Comparison of ENCODE assay signal across 10 mouse cellular contexts in genomic region chr4:129227170-129227984, GRCm38 (mm10). TPM values are rescaled to one million over a fixed set of nuclear protein-coding genes. Genes with fewer than 3 reads are reported as not detected.
DNase-seq lines count a peak whose midpoint lies in the region; ATAC-seq and TF ChIP-seq lines count a peak whose summit lies in the region.
"Had no signal": no experiment of that assay in that cellular context is flagged by ENCODE, and none has a peak within 500 bp of the region (broad histone marks: within the 10 kb centered on the region; RNA-seq: fewer than 3 reads in every experiment).

No protein-coding gene starts in this region.

- intact Hi-C loops in heart, adult 2 months (cut with DNase I) = no loop called here

- no peak for TF ChIP-seq POLR2A in heart, adult 2 months (IDR thresholded peaks at IDR 0.05; ENCODE audit: insufficient read depth, low read depth, low read length)

- DNase-seq in heart, embryonic 10.5 days (ENCODE audit: low spot score) = no peak
- no peak for DNase-seq in heart, adult 2 months
- DNase-seq in cerebellum, adult 9-11 months = peak; percentile 65
- DNase-seq in hindbrain, postnatal 0 days (ENCODE audit: low spot score) = peak; percentile 73
- no peak for DNase-seq in gastrocnemius, adult 18-20 months (ENCODE audit: low spot score)
- no peak for DNase-seq in urinary bladder, postnatal 4 days (ENCODE audit: low spot score in 2 of 2)
- DNase-seq in right cerebral cortex, postnatal 10 days (ENCODE audit: low spot score in 2 of 2) = no peak
- DNase-seq: B cell, adult 2 months had no signal

- H3K27ac ChIP-seq in heart, embryonic 10.5 days = 0 out of 2 replicates have a peak overlapping the region, but pooled peaks have one; percentile 13
- no peak overlapping the region for H3K27ac ChIP-seq in heart, adult 2 months
- peak overlapping the region; percentile 76 for H3K27ac ChIP-seq in hindbrain, postnatal 0 days
- H3K27ac ChIP-seq in midbrain, embryonic 13.5 days = peak overlapping the region; percentile 76

- H3K79me2 ChIP-seq in heart, adult 2 months (replicated peaks; ENCODE audit: control insufficient read depth, insufficient read depth, low read length) = no peaks in the 10 kb centered on the region

- peak; percentile 42 for ATAC-seq in hindbrain, postnatal 0 days
- peak; percentile 31 for ATAC-seq in midbrain, embryonic 13.5 days

- H3K9me3 ChIP-seq in heart, embryonic 10.5 days = no peaks in the 10 kb centered on the region
- H3K9me3 ChIP-seq in hindbrain, postnatal 0 days (ENCODE audit: low read length) = no peaks in the 10 kb centered on the region
- H3K9me3 ChIP-seq in midbrain, embryonic 13.5 days = no peaks in the 10 kb centered on the region

- H3K36me3 ChIP-seq in heart, embryonic 10.5 days = 0 out of 2 replicates have a peak, but pooled peaks cover 2% of the 10 kb centered on the region
- H3K36me3 ChIP-seq in heart, adult 2 months (ENCODE audit: control insufficient read depth, insufficient read depth, low read length) = no peaks in the 10 kb centered on the region
- peaks cover 9% of the 10 kb centered on the region; the same call in 1 of the 2 replicates for H3K36me3 ChIP-seq in hindbrain, postnatal 0 days (ENCODE audit: insufficient read depth, low read length)
- H3K36me3 ChIP-seq in midbrain, embryonic 13.5 days = peaks cover 29% of the 10 kb centered on the region

- H3K4me2 ChIP-seq in hindbrain, postnatal 0 days (ENCODE audit: low read depth, low read length) = peak overlapping the region; percentile 61
- H3K4me2 ChIP-seq in midbrain, embryonic 13.5 days (replicated peaks) = peak overlapping the region; percentile 67

- no peak for TF ChIP-seq EP300 in heart, adult 2 months (IDR thresholded peaks at IDR 0.05; ENCODE audit: insufficient read depth, low read depth, low read length)

- H3K4me1 ChIP-seq in heart, embryonic 10.5 days = peaks cover 61% of the 10 kb centered on the region
- no peaks in the 10 kb centered on the region for H3K4me1 ChIP-seq in heart, adult 2 months (ENCODE audit: control insufficient read depth, insufficient read depth, low read length)
- H3K4me1 ChIP-seq in hindbrain, postnatal 0 days (ENCODE audit: insufficient read depth, low read length) = peaks cover 31% of the 10 kb centered on the region; the same call in 1 of the 2 replicates
- peaks cover 58% of the 10 kb centered on the region for H3K4me1 ChIP-seq in midbrain, embryonic 13.5 days (replicated peaks)

- no peak overlapping the region for H3K9ac ChIP-seq in heart, adult 2 months (ENCODE audit: low read depth, low read length)
- H3K9ac ChIP-seq in hindbrain, postnatal 0 days (replicated peaks; ENCODE audit: low read length) = peak overlapping the region; percentile 52
- peak overlapping the region; percentile 80 for H3K9ac ChIP-seq in midbrain, embryonic 13.5 days (replicated peaks)

- TF ChIP-seq CTCF in heart, adult 2 months (IDR thresholded peaks at IDR 0.05) = no peak
- no peak for TF ChIP-seq CTCF in hindbrain, postnatal 0 days (IDR thresholded peaks at IDR 0.05; ENCODE audit: low read depth)

- H3K4me3 ChIP-seq in heart, embryonic 10.5 days = peak overlapping the region; percentile 43
- H3K4me3 ChIP-seq in heart, adult 2 months = no peak overlapping the region
- H3K4me3 ChIP-seq in hindbrain, postnatal 0 days (ENCODE audit: low read length) = peak overlapping the region; percentile 43
- peak overlapping the region; percentile 55 for H3K4me3 ChIP-seq in midbrain, embryonic 13.5 days (replicated peaks)

- H3K27me3 ChIP-seq in heart, embryonic 10.5 days (ENCODE audit: insufficient read depth, poor library complexity, severe bottlenecking) = peaks cover 99% of the 10 kb centered on the region
- H3K27me3 ChIP-seq in heart, adult 2 months (ENCODE audit: control insufficient read depth, insufficient read depth, low read length) = peaks cover 6% of the 10 kb centered on the region
- no peaks in the 10 kb centered on the region for H3K27me3 ChIP-seq in hindbrain, postnatal 0 days (ENCODE audit: insufficient read depth, low read length)
- H3K27me3 ChIP-seq in midbrain, embryonic 13.5 days = peaks cover 15% of the 10 kb centered on the region

- 9% methylated on average over 22 of the region's 22 CpGs for WGBS in heart, embryonic 10.5 days
- WGBS in heart, adult 2 months = 47% methylated on average over 22 of the region's 22 CpGs
- 8% methylated on average over 22 of the region's 22 CpGs for WGBS in hindbrain, postnatal 0 days
- WGBS in midbrain, embryonic 13.5 days = 5% methylated on average over 22 of the region's 22 CpGs

RNA-seq across cellular contexts. Expression of gene C77080, which starts 33.8 kb away (rescaled TPM):
- polyA plus RNA-seq in heart, embryonic 10.5 days (2016; fragmentation: Nextera tagmentation; extraction: Ambion mirVana) = 1.1 and 2.7 TPM in 2 replicates
- total RNA-seq in heart, adult 2 months (2021) = 1 to 10 TPM; 3.2 to 3.7 TPM
- 3.8 and 4.4 TPM in 2 replicates for polyA plus RNA-seq in heart, adult 2 months (2012; rRNA removed)
- 23.1 and 29.0 TPM in 2 replicates for total RNA-seq in hindbrain, postnatal 0 days (2014; rRNA removed)
- polyA plus RNA-seq in hindbrain, postnatal 0 days (2015; fragmentation: Nextera tagmentation; extraction: Ambion mirVana) = 4.9 and 5.3 TPM in 2 replicates
- 5.1 and 5.4 TPM in 2 replicates for polyA plus RNA-seq in midbrain, embryonic 13.5 days (2015; fragmentation: Nextera tagmentation; extraction: Ambion mirVana)
- 1 to 10 TPM; 1.4 to 1.8 TPM for total RNA-seq in gastrocnemius, adult 18-20 months (2021)
- total RNA-seq: neutrophil, adult 5-6 weeks had no signal

RNA-seq across cellular contexts. Expression of gene Yars, which starts 37.8 kb away (rescaled TPM):
- 75.8 and 84.8 TPM in 2 replicates for polyA plus RNA-seq in heart, embryonic 10.5 days (2016; fragmentation: Nextera tagmentation; extraction: Ambion mirVana)
- total RNA-seq in heart, adult 2 months (2021) = 10 to 100 TPM; 26.3 to 29.7 TPM
- 10.4 and 18.4 TPM in 2 replicates for polyA plus RNA-seq in heart, adult 2 months (2012; rRNA removed)
- 56.0 and 79.6 TPM in 2 replicates for total RNA-seq in hindbrain, postnatal 0 days (2014; rRNA removed)
- polyA plus RNA-seq in hindbrain, postnatal 0 days (2015; fragmentation: Nextera tagmentation; extraction: Ambion mirVana) = 101 and 102 TPM in 2 replicates
- polyA plus RNA-seq in midbrain, embryonic 13.5 days (2015; fragmentation: Nextera tagmentation; extraction: Ambion mirVana) = 102 and 115 TPM in 2 replicates
- total RNA-seq in gastrocnemius, adult 18-20 months (2021) = 10 to 100 TPM; 38.8 to 39.5 TPM

RNA-seq across cellular contexts. Expression of gene S100pbp, which starts 37.9 kb away (rescaled TPM):
- polyA plus RNA-seq in heart, embryonic 10.5 days (2016; fragmentation: Nextera tagmentation; extraction: Ambion mirVana) = 19.9 and 20.1 TPM in 2 replicates
- total RNA-seq in heart, adult 2 months (2021) = 10 to 100 TPM; 10.2 to 14.2 TPM
- polyA plus RNA-seq in heart, adult 2 months (2012; rRNA removed) = 6.6 and 13.3 TPM in 2 replicates
- total RNA-seq in hindbrain, postnatal 0 days (2014; rRNA removed) = 35.9 and 36.8 TPM in 2 replicates
- polyA plus RNA-seq in hindbrain, postnatal 0 days (2015; fragmentation: Nextera tagmentation; extraction: Ambion mirVana) = 16.2 and 16.9 TPM in 2 replicates
- polyA plus RNA-seq in midbrain, embryonic 13.5 days (2015; fragmentation: Nextera tagmentation; extraction: Ambion mirVana) = 19.9 and 21.3 TPM in 2 replicates
- total RNA-seq in gastrocnemius, adult 18-20 months (2021) = 1 to 10 TPM; 2.9 to 4.1 TPM

Comparison
In these comparisons a context has a peak if more than half of its experiments do, and no peak if none do; other contexts are left out.
1. DNase-seq: peak in cerebellum, adult 9-11 months (single experiment) and hindbrain, postnatal 0 days (single experiment); none in heart, embryonic 10.5 days (single experiment), heart, adult 2 months (0 of 2), gastrocnemius, adult 18-20 months (single experiment), urinary bladder, postnatal 4 days (0 of 2) and right cerebral cortex, postnatal 10 days (0 of 2).